Mouse (Mus musculus): Measurements from ENCODE around the gene Fastkd1. TPM values are rescaled to one million over a fixed set of nuclear protein-coding genes. Genes with fewer than 3 reads are reported as not detected.
A peak's percentile ranks its signal among the peaks of the same experiment; 100 is the strongest.

Fastkd1 gene
- polyA plus RNA-seq (2015; fragmentation: Nextera tagmentation; extraction: Ambion mirVana), result 16.7 and 18.5 TPM in 2 replicates

- Histone ChIP-seq H3K36me3 (ENCODE audit: control insufficient read depth, insufficient read depth) (no peaks in the 10 kb centered on the region), H3K27ac (ENCODE audit: low read length) (no peak within 1 kb of the TSS)
- peak; percentile 100 for ATAC-seq
Measured at GRCm38 (mm10) chr2:69712981-69713625, at the start of gene Fastkd1. Gene Fastkd1 (minus strand): TSS chr2:69713516.

GRCm38 (mm10) chr2:69760980-69761379 lies 47.7 kb upstream of the Fastkd1 start:
- H3K4me3 ChIP-seq (replicated peaks; ENCODE audit: low read length), result no peak overlapping the region
- no peaks in the 10 kb centered on the region for H3K36me3 ChIP-seq (ENCODE audit: control insufficient read depth, insufficient read depth)
- no peak overlapping the region for H3K4me2 ChIP-seq (ENCODE audit: low read length)
- ATAC-seq, result no peak
- H3K9ac ChIP-seq (replicated peaks; ENCODE audit: low read depth, low read length), result no peak overlapping the region
- H3K27ac ChIP-seq (ENCODE audit: low read length), result no peak overlapping the region
- H3K27me3 ChIP-seq (replicated peaks; ENCODE audit: control insufficient read depth, insufficient read depth, low read length), result no peaks in the 10 kb centered on the region
- H3K4me1 ChIP-seq (replicated peaks; ENCODE audit: control insufficient read depth, insufficient read depth, low read length), result no peaks in the 10 kb centered on the region
- H3K9me3 ChIP-seq (ENCODE audit: control insufficient read depth, low read length), result no peaks in the 10 kb centered on the region
- 52% methylated on average over 5 of the region's 5 CpGs for WGBS

More at GRCm38 (mm10) chr2:69712981-69713625, at the start of gene Fastkd1:
- Histone ChIP-seq H3K4me2 (ENCODE audit: low read length) (peak within 1 kb of the TSS; percentile 51), H3K9ac (replicated peaks; ENCODE audit: low read depth, low read length) (peak within 1 kb of the TSS; percentile 70), H3K9me3 (ENCODE audit: control insufficient read depth, low read length) (no peaks in the 10 kb centered on the region), H3K4me3 (replicated peaks; ENCODE audit: low read length) (peak within 1 kb of the TSS; percentile 82), H3K27me3 (replicated peaks; ENCODE audit: control insufficient read depth, insufficient read depth, low read length) (no peaks in the 10 kb centered on the region), H3K4me1 (replicated peaks; ENCODE audit: control insufficient read depth, insufficient read depth, low read length) (peaks cover 7% of the 10 kb centered on the region)
- WGBS, result under 1% methylated on average over 39 of the region's 39 CpGs

- Histone ChIP-seq H3K9me3 (ENCODE audit: control insufficient read depth, low read length) (0 out of 2 replicates have a peak, but pooled peaks cover 2% of the 10 kb centered on the region), H3K27me3 (replicated peaks; ENCODE audit: control insufficient read depth, insufficient read depth, low read length) (no peaks in the 10 kb centered on the region), H3K36me3 (ENCODE audit: control insufficient read depth, insufficient read depth) (peaks cover 29% of the 10 kb centered on the region), H3K4me1 (replicated peaks; ENCODE audit: control insufficient read depth, insufficient read depth, low read length) (no peaks in the 10 kb centered on the region), H3K4me3 (replicated peaks; ENCODE audit: low read length) (no peak overlapping the region), H3K27ac (ENCODE audit: low read length) (no peak overlapping the region), H3K9ac (replicated peaks; ENCODE audit: low read depth, low read length) (no peak overlapping the region), H3K4me2 (ENCODE audit: low read length) (no peak overlapping the region)
- 94% methylated on average over 1 of the region's 1 CpGs for WGBS
- ATAC-seq, result no peak
Measured at GRCm38 (mm10) chr2:69745091-69745490, 31.8 kb upstream of the Fastkd1 start.

GRCm38 (mm10) chr2:69723519-69723825 lies 10.2 kb upstream of the Fastkd1 start:
- Histone ChIP-seq H3K9ac (replicated peaks; ENCODE audit: low read depth, low read length) (peak overlapping the region; percentile 83), H3K27me3 (replicated peaks; ENCODE audit: control insufficient read depth, insufficient read depth, low read length) (no peaks in the 10 kb centered on the region), H3K4me3 (replicated peaks; ENCODE audit: low read length) (peak overlapping the region; percentile 99), H3K9me3 (ENCODE audit: control insufficient read depth, low read length) (no peaks in the 10 kb centered on the region), H3K4me2 (ENCODE audit: low read length) (peak overlapping the region; percentile 86), H3K4me1 (replicated peaks; ENCODE audit: control insufficient read depth, insufficient read depth, low read length) (peaks cover 10% of the 10 kb centered on the region), H3K36me3 (ENCODE audit: control insufficient read depth, insufficient read depth) (no peaks in the 10 kb centered on the region), H3K27ac (ENCODE audit: low read length) (peak overlapping the region; percentile 85)
- no peak for ATAC-seq
- 2% methylated on average over 13 of the region's 13 CpGs for WGBS

GRCm38 (mm10) chr2:69722650-69723518 lies 9.6 kb upstream of the Fastkd1 start:
- Histone ChIP-seq H3K36me3 (ENCODE audit: control insufficient read depth, insufficient read depth) (no peaks in the 10 kb centered on the region), H3K4me2 (ENCODE audit: low read length) (peak overlapping the region; percentile 86), H3K9me3 (ENCODE audit: control insufficient read depth, low read length) (no peaks in the 10 kb centered on the region), H3K9ac (replicated peaks; ENCODE audit: low read depth, low read length) (peak overlapping the region; percentile 83), H3K4me1 (replicated peaks; ENCODE audit: control insufficient read depth, insufficient read depth, low read length) (peaks cover 10% of the 10 kb centered on the region), H3K4me3 (replicated peaks; ENCODE audit: low read length) (peak overlapping the region; percentile 99), H3K27me3 (replicated peaks; ENCODE audit: control insufficient read depth, insufficient read depth, low read length) (no peaks in the 10 kb centered on the region), H3K27ac (ENCODE audit: low read length) (peak overlapping the region; percentile 85)
- under 1% methylated on average over 90 of the region's 91 CpGs for WGBS
- peak; percentile 99 for ATAC-seq

- no peaks in the 10 kb centered on the region for H3K9me3 ChIP-seq (ENCODE audit: control insufficient read depth, low read length)
- H3K4me1 ChIP-seq (replicated peaks; ENCODE audit: control insufficient read depth, insufficient read depth, low read length), result peaks cover 10% of the 10 kb centered on the region
- H3K27ac ChIP-seq (ENCODE audit: low read length), result peak within 1 kb of the TSS; percentile 85
- peak within 1 kb of the TSS; percentile 86 for H3K4me2 ChIP-seq (ENCODE audit: low read length)
- peak within 1 kb of the TSS; percentile 99 for H3K4me3 ChIP-seq (replicated peaks; ENCODE audit: low read length)
- WGBS, result 5% methylated on average over 12 of the region's 12 CpGs
- H3K36me3 ChIP-seq (ENCODE audit: control insufficient read depth, insufficient read depth), result no peaks in the 10 kb centered on the region
- H3K27me3 ChIP-seq (replicated peaks; ENCODE audit: control insufficient read depth, insufficient read depth, low read length), result no peaks in the 10 kb centered on the region
- peak; percentile 35 for ATAC-seq
- H3K9ac ChIP-seq (replicated peaks; ENCODE audit: low read depth, low read length), result peak within 1 kb of the TSS; percentile 83
Measured at GRCm38 (mm10) chr2:69722273-69722649, 8.9 kb upstream of the Fastkd1 start, which contains the start of gene Ppig. Gene Ppig (plus strand): TSS chr2:69722545.

- no peaks in the 10 kb centered on the region for H3K36me3 ChIP-seq (ENCODE audit: control insufficient read depth, insufficient read depth)
- H3K27ac ChIP-seq (ENCODE audit: low read length), result no peak overlapping the region
- H3K9ac ChIP-seq (replicated peaks; ENCODE audit: low read depth, low read length), result no peak overlapping the region
- H3K4me1 ChIP-seq (replicated peaks; ENCODE audit: control insufficient read depth, insufficient read depth, low read length), result peaks cover 7% of the 10 kb centered on the region
- ATAC-seq, result no peak
- H3K4me3 ChIP-seq (replicated peaks; ENCODE audit: low read length), result no peak overlapping the region
- WGBS, result 83% methylated on average over 1 of the region's 1 CpGs
- H3K27me3 ChIP-seq (replicated peaks; ENCODE audit: control insufficient read depth, insufficient read depth, low read length), result no peaks in the 10 kb centered on the region
- H3K9me3 ChIP-seq (ENCODE audit: control insufficient read depth, low read length), result no peaks in the 10 kb centered on the region
- no peak overlapping the region for H3K4me2 ChIP-seq (ENCODE audit: low read length)
Measured at GRCm38 (mm10) chr2:69719121-69719520, 5.8 kb upstream of the Fastkd1 start.

- H3K9ac ChIP-seq (replicated peaks; ENCODE audit: low read depth, low read length), result no peak overlapping the region
- H3K4me2 ChIP-seq (ENCODE audit: low read length), result no peak overlapping the region
- H3K4me1 ChIP-seq (replicated peaks; ENCODE audit: control insufficient read depth, insufficient read depth, low read length), result peaks cover 7% of the 10 kb centered on the region
- no peaks in the 10 kb centered on the region for H3K9me3 ChIP-seq (ENCODE audit: control insufficient read depth, low read length)
- WGBS, result 76% methylated on average over 3 of the region's 3 CpGs
- H3K27ac ChIP-seq (ENCODE audit: low read length), result no peak overlapping the region
- H3K4me3 ChIP-seq (replicated peaks; ENCODE audit: low read length), result no peak overlapping the region
- no peaks in the 10 kb centered on the region for H3K36me3 ChIP-seq (ENCODE audit: control insufficient read depth, insufficient read depth)
- H3K27me3 ChIP-seq (replicated peaks; ENCODE audit: control insufficient read depth, insufficient read depth, low read length), result no peaks in the 10 kb centered on the region
- no peak for ATAC-seq
Measured at GRCm38 (mm10) chr2:69716483-69716882, 3.2 kb upstream of the Fastkd1 start.

- peaks cover 7% of the 10 kb centered on the region for H3K4me1 ChIP-seq (replicated peaks; ENCODE audit: control insufficient read depth, insufficient read depth, low read length)
- no peak for ATAC-seq
- no peak overlapping the region for H3K9ac ChIP-seq (replicated peaks; ENCODE audit: low read depth, low read length)
- no peaks in the 10 kb centered on the region for H3K36me3 ChIP-seq (ENCODE audit: control insufficient read depth, insufficient read depth)
- WGBS, result 81% methylated on average over 5 of the region's 5 CpGs
- H3K27me3 ChIP-seq (replicated peaks; ENCODE audit: control insufficient read depth, insufficient read depth, low read length), result no peaks in the 10 kb centered on the region
- no peaks in the 10 kb centered on the region for H3K9me3 ChIP-seq (ENCODE audit: control insufficient read depth, low read length)
- H3K27ac ChIP-seq (ENCODE audit: low read length), result no peak overlapping the region
- H3K4me3 ChIP-seq (replicated peaks; ENCODE audit: low read length), result no peak overlapping the region
- H3K4me2 ChIP-seq (ENCODE audit: low read length), result no peak overlapping the region
Measured at GRCm38 (mm10) chr2:69714126-69714525, 810 bp upstream of the Fastkd1 start.

All from forebrain, embryonic 16.5 days (tissue).